Mouse (Mus musculus) myocyte (in vitro differentiated cells): Measurements from ENCODE around the gene Olfr78.

Experiments
- CEBPB ChIP-seq: IDR thresholded peaks from 2 replicates; pipeline ENCODE4 v1.6.1; 2011; ENCODE audit warnings: mild to moderate bottlenecking, moderate library complexity; ENCODE audit not compliant: poor library complexity, insufficient read depth, severe bottlenecking
- E2F4 ChIP-seq: IDR thresholded peaks from one replicate; pipeline ENCODE4 v1.6.1; 2011; ENCODE audit warnings: mild to moderate bottlenecking, control low read depth, moderate library complexity; ENCODE audit not compliant: insufficient read depth
- MAX ChIP-seq: IDR thresholded peaks from one replicate; pipeline ENCODE4 v1.6.1; 2011; ENCODE audit warnings: low read depth, mild to moderate bottlenecking, control low read depth
- MYOD1 ChIP-seq, 3 experiments: IDR thresholded peaks; one replicate each; pipeline ENCODE4 v1.6.1; 2011; ENCODE audit warnings: control low read depth in 2 of 3, low read depth in 2 of 3, mild to moderate bottlenecking in 2 of 3, moderate library complexity in 1 of 3; ENCODE audit not compliant: insufficient read length in 2 of 3, control insufficient read depth in 1 of 3
- POLR2A ChIP-seq: IDR thresholded peaks from one replicate; pipeline ENCODE4 v1.6.1; 2011; ENCODE audit warnings: low read depth, mild to moderate bottlenecking, control low read depth, moderate library complexity; ENCODE audit not compliant: insufficient read length
- POLR2AphosphoS2 ChIP-seq: IDR thresholded peaks from one replicate; pipeline ENCODE4 v1.6.1; 2011; ENCODE audit warnings: low read depth, control low read depth; ENCODE audit not compliant: insufficient read length
- REST ChIP-seq: IDR thresholded peaks from one replicate; pipeline ENCODE4 v1.6.1; 2011; ENCODE audit warnings: mild to moderate bottlenecking, control low read depth, moderate library complexity; ENCODE audit not compliant: insufficient read depth, insufficient read length
- TCF12 ChIP-seq: IDR thresholded peaks from one replicate; pipeline ENCODE4 v1.6.1; 2011; ENCODE audit warnings: mild to moderate bottlenecking, control low read depth; ENCODE audit not compliant: poor library complexity, insufficient read depth, severe bottlenecking
- TCF3 ChIP-seq: IDR thresholded peaks from one replicate; pipeline ENCODE4 v1.6.1; 2011; ENCODE audit warnings: low read depth, control low read depth; ENCODE audit not compliant: insufficient read length
- USF1 ChIP-seq: IDR thresholded peaks from one replicate; pipeline ENCODE4 v1.6.1; 2011; ENCODE audit warnings: low read depth, mild to moderate bottlenecking, control low read depth, moderate library complexity

GRCm38 (mm10) chr7:102733793-102734192 lies 25.5 kb downstream of the Olfr78 start:
- TF ChIP-seq POLR2A (no peak), MAX (no peak), E2F4 (no peak), TCF12 (no peak), USF1 (no peak), MYOD1 (IDR thresholded peaks at IDR 0.05; ENCODE audit: control insufficient read depth in 1 of 3, insufficient read length in 2 of 3, low read depth in 2 of 3) (no peak), TCF3 (no peak), POLR2AphosphoS2 (no peak), REST (no peak), CEBPB (no peak)
